Mouse (Mus musculus): ENCODE data around the gene Pde7b.

Pde7b gene

DNA sequence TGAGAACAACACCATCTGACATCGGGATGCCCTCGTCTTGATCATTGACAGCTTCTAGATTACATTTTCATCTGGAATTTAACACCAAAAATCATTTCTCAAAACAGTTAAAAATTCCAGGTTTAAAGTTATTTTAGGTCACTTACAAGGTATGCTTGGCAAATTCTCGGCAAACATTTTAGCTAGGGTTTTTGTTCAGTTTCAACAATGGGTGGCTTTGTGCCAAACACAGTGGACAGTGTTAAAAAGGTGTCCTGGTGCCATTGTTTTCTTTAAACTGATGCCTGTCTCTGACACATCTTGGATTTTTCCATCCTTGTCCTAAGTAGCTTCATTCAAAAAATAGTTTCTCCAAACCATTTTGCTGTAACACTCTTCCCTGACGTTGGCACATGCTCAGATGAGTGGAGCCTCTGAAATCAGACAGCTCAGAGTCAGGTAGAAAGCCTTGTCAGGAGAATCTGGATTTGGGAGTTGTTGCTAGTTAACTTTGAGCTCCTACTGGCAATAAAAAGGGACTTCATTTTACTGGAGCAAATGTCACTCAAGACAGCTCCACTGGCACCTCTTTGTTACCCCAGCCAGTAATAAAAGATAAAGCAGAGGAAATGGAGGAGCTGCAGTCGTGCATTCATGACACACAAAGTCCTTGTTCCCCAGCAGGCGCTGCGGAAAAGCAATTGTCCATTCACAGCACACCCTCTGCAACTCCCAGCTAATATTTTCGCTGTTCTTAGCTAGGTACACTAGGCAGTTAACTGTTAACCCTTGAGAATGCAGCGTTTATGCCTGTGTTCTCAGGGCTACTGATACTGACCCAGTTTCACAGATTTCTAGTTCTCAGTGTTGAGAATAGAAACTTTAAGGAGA, 2.0 kb downstream of the Pde7b start:
- DNase-seq = peak in 1 of 2 experiments; percentile 18

DNA sequence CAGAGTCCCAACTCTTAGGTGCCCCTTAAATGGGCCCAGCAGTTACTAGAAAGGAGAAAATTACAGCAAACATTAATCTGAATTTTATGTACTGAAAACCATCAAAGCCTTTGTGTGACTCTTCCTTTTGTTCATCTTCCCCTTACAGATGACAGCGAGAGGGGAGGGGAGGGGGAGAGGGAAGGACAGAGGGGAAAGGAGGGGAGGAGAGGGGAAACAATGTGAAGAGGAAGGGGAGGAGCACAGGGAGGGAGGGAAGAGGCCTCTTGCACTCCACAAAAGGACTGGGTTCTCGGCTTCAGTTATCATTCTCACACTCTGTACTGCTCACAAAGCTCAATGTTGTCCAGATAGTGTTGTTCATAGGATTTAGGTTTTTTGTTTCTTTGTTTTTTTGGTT, 5.7 kb downstream of the Pde7b start:
- no peak for DNase-seq

GRCm38 (mm10) chr10:20700633-20701032, 24.2 kb downstream of the Pde7b start:
- DNase-seq = no peak

- no peak for DNase-seq
Observed at GRCm38 (mm10) chr10:20699874-20700273, 25.0 kb downstream of the Pde7b start.

- DNase-seq = no peak
Observed at GRCm38 (mm10) chr10:20695637-20696036, 29.2 kb downstream of the Pde7b start.

- no peak for DNase-seq
Observed at GRCm38 (mm10) chr10:20690002-20690401, 34.9 kb downstream of the Pde7b start.

GRCm38 (mm10) chr10:20684151-20684550, 40.7 kb downstream of the Pde7b start:
- DNase-seq = no peak

DNA sequence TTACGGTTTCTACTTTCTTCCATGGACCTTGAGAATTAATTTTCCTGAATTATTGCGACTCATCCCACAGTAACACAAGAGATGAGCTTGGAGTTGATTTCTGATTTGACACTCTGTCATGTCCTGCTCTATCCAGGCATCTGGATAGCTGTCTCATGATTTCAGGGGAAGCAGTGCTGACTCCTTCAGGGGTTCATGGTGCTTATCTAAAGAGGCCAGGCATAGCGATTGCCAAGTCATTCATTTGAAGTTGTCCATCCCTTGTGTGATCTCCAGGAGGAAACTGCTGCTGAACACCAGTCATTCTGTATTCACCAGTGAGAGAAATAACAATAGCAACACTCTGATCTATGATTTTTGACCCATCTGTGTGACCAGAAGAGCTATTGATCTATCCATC, 43.9 kb downstream of the Pde7b start:
- no peak for DNase-seq

GRCm38 (mm10) chr10:20675321-20675720, 49.6 kb downstream of the Pde7b start:
- peak in 1 of 2 experiments; percentile 23 for DNase-seq

- no peak for DNase-seq
Observed at GRCm38 (mm10) chr10:20673798-20674197, 51.1 kb downstream of the Pde7b start.

DNA sequence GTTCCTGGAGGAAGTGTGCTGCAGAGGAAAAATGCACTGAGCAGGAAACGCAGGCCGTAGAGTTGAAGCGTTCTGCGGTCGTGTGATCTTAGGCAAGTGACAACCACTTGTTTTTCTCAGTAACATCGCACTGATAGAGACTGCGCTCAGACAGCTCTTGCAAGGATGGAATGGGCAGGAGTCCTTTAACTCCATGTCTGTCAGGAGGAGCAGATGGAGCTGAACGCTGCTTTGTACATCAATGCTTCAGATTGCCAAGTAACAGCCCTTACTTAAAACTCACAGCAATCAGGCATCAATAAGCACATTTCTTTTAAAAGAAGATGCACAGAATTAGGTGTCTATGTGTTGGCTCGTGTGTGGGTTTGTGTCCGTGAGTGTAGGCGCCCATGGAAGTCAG, 52.3 kb downstream of the Pde7b start:
- DNase-seq = no peak

DNA sequence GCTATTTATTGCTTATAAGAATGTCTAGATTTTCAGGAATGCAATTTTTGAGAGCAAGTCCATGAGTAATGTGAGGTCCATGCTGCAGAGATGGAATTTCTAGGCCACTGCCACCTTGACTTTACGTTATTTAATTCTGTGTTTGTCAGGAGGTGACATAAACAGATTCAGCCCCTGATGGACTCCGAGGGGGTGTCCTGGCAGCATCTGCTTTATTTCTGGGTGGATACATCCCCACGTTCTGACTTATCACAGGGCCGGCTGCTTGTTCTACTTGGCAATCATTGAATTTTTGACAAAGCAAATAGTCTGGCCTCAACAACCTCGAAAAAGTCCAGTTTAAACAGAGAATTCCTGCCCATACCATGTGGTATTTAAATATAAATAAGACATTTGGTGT, 53.3 kb downstream of the Pde7b start:
- no peak for DNase-seq

DNA sequence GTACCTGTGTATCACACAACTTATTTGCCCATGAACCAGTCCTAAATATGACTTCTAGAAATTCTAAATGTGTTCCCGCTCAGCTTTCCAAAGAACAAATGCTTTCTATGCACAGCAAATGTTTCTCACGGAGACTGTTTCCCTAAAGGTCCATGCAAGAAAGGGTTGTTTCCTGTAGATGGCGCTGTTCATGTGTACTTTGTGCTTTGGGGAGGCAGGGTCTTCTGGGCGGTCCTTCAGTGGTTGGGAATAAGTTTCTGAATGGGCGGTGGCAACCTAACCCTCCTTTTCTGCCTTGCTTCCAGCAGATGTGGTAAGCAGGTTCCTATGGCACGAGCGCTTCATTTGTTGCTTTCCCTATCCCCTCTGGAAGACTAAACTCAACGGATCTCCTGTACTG, 54.3 kb downstream of the Pde7b start:
- no peak for DNase-seq

DNA sequence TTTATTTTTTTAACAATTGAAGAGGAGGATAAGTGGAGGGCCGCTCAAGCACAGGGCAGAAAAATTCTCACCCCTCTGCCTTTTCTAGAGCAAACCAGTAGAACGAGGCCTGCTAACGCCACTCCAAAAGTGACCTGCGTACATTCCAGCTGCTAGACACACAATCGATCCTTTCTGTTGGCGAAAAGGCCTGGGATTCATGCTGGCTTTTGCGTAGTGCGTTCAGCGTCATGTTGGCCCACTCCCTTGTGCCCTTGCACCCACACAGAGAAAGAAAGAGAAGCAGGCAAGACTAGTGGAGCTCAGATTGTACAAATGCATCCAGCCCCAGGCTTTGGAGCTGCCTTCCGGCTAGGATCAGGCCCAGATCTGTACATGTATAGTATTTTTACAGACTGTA, 55.4 kb downstream of the Pde7b start:
- DNase-seq = no peak

DNA sequence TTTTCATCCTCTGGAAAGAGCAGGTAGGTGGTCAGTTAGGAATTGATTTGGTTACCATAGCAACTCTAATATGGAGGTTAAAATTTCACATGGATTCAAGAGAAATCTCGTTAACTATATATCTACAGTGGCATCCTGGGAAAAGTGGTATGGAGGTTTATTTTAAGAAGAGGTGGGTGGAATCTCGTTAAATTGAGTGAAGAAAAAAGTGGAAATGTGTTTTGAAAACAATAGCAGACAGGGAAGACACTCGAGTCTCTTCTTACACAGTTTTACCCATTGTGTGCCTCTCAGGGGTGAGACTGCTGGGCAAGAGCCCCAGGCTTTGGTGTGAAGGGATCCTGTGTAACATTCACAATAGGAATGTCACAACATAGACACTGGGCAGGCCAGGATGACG, 56.3 kb downstream of the Pde7b start:
- no peak for DNase-seq

DNA sequence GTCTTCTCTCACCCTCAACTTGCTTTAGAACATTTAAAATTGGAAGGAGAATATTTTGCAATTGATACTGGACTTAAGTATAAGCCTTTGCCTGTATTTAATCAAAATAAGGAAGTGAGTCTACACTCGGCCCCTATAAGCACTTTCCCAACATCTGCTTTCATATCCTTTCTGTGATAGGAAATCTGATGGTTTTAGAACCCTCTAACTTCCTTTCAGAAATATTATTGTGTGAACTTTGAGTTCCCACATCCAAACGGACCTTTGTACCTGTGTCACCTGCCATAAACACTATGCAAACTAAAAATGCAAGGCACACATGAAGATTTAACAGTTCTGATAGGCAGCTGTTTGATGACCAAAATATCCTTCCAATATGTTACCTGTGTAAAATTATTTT, 58.2 kb downstream of the Pde7b start:
- no peak for DNase-seq

- peak; percentile 13 to 18 for DNase-seq
Observed at GRCm38 (mm10) chr10:20662951-20663350, 61.9 kb downstream of the Pde7b start.

DNA sequence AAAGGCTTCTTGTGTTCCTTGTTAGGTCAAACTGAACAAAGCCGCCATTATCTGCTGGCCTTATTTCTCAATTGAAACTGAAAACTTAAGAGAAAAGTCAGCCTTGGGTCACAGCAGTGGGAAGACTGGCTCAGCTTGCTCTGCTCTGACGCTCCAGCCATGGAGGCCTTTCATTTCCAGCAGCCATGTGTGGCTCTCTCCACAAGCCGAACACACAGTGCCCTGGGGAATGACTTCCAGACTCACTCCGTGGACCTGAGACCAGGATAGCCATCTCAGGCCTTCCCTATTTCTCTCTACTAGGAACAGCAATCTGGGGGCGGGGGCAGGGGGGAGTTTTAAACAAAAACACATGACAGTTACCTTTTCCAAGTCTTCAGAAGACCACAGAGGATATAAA, 63.2 kb downstream of the Pde7b start:
- DNase-seq = no peak

- DNase-seq = no peak
Observed at GRCm38 (mm10) chr10:20659718-20660117, 65.2 kb downstream of the Pde7b start.

DNA sequence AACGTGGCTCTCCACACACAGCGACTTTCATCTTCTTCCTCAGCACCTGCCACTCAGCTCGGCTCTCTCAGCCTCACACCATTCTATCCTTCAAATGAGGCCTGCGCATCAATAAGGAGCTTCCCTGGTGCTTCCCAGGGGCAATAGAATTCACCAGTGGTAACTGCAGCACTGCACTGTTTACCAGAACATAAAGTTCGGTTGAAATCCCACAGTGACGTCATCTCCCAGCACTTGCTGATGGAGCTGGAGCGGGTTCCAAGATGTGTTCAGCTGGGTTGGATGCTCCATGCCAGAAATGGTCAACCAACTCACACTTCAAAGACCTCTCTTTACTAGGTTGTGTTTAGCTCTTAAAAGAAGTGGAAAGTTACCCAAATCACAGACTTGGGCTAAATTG, 65.6 kb downstream of the Pde7b start:
- DNase-seq = no peak

GRCm38 (mm10) chr10:20658716-20659115, 66.2 kb downstream of the Pde7b start:
- no peak for DNase-seq

GRCm38 (mm10) chr10:20657316-20658081, 67.4 kb downstream of the Pde7b start:
- no peak for DNase-seq

DNA sequence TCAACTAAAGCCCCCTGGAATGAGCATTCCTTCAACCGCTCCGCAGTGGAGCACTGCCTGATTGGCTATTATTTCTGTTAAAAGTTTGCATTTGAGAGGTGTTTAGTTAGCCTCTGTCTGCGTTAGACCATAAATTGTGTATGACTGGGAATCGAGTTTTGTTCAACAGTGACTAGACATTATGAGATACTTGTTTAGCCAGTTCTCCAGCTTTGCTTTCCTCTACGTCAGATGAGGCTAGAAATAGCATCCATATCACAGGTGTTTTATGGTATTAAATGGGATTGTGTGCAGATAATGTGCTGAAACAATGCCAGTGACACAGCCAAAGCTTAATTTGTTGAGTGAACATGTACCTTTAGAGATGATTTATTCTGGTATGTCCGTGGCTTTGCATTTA, 70.3 kb downstream of the Pde7b start:
- DNase-seq = no peak

- DNase-seq = no peak
Observed at GRCm38 (mm10) chr10:20654187-20654586, 70.7 kb downstream of the Pde7b start.
